Mouse (Mus musculus) spleen, postnatal 0 days (tissue): ENCODE results near the gene Best1. TPM values are rescaled to one million over a fixed set of nuclear protein-coding genes. Genes with fewer than 3 reads are reported as not detected.

Experiments used
- polyA plus RNA-seq: library from polyadenylated mRNA; unstranded; fragments of >200 nt; fragmentation: Nextera tagmentation; extraction: Ambion mirVana; gene quantifications from 2 replicates; pipeline ENCODE4 v1.2.1, GENCODE M21; 2015

Best1 gene
- polyA plus RNA-seq, result 0.52 and 0.66 TPM in 2 replicates

DNA sequence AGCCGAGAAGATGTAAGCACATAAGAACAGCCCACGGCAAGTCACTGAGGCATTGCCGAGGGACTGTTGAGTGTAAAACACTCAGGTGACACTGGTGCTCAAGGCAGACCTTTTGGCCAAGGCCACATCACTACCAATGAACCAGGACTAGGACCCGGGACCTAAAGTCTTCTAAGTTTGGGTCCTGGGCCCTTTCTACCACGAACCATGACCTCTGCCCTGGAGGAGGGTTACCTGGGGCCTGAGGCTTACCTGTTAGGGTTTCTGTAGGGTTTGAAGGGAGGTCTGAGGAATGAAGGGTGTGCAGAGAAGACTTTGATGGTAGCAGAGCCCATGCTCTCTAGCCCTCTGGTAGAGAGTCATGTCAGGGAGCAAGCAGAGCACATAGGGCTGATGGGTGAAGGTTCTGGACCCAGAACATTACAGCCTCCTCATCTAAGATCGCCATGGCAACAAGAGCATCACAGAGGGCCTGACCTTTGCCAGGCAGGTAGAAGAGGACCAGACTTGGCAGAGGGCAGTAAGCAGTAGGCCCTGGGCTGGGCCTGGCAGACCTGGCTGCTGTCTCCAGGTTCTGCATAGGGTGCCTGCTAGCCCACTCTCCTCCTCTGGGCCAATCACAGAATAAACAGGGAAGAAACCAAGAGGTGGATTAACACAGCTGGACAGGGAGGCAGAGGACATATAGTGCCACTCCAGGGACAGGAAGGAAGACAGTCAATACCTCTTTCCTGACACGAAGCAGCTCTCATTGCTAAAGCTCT lies at the start of gene Best1, which contains the start of gene Rab3il1:
Best1 (minus strand) TSS at position 428 of the 764 bp plus-strand sequence.
Rab3il1 (plus strand) TSS at position 464 of the 764 bp plus-strand sequence.

DNA sequence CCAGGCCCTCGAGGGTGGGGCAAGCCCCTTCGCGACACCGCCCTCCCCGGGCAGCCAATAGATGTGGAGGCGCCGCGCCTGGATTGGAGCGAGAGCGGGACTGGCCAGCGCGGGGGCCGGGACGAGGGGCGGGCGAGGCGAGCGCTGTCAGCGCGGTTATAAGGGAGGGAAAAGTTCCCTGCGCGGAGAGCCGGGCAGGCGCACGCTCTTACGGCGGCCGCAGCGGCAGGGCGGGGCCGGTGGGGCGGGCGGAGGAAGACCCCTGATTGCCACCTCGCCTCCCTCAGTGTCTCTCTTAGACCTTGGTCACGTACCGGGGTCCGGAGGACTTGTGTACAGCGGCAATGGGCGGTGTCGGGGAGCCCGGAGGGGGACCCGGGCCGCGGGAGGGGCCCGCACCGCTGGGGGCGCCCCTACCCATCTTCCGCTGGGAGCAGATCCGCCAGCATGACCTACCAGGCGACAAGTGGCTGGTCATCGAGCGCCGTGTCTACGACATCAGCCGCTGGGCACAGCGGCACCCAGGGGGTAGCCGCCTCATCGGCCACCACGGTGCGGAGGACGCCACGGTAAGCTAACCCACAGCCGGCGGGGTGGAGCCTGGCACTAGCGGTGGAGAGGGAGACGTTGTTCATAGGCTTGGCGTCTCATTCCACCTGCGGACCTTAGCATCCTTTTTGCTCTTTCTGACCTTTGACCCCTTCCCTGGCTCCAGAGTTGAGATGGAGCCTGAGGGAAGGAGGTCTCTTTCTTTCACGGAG lies 40.1 kb upstream of the Best1 start, which contains the start of gene Fads3:
Fads3 (plus strand) TSS at position 182 of the 761 bp plus-strand sequence.

DNA sequence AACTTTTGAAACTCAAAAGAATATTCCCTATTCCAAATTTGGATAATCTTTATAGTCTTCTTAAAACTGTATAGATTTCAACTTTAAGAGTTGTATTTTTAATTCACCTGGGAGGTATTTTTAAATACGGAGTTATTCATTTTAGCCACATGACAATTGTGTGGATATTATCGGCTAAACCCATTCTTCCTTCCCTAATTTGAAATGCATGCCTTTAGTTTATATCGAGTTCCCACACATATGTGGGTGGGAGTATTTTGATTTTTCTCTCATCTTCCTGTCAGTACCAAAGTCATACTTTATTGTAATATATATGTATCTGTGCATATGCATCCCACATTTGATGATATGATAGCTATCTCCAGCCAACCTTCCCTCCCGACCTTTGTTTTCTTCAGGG lies 21.2 kb downstream of the Best1 start, which contains the start of gene Fth1:
Fth1 (plus strand) TSS at position 341 of the 400 bp plus-strand sequence.

Other genes with a start within 250 kb of the Best1 start
- gene Scgb2a2, start 154.1 kb downstream of the Best1 start, polyA plus RNA-seq, result not detected in 2 replicates
- 123 and 130 TPM in 2 replicates for gene Incenp, start 102.1 kb downstream of the Best1 start, polyA plus RNA-seq
- 3,834 and 4,530 TPM in 2 replicates for gene Fth1, start 21.0 kb downstream of the Best1 start, polyA plus RNA-seq
- 166 TPM in 2 replicates for gene Rab3il1, start within 50 bp of the Best1 start, polyA plus RNA-seq
- 8.3 and 8.4 TPM in 2 replicates for gene Fads3, start 39.9 kb upstream of the Best1 start, polyA plus RNA-seq
- gene Fads2, start 100.1 kb upstream of the Best1 start, polyA plus RNA-seq, result 22.1 and 23.8 TPM in 2 replicates
- 28.9 and 31.8 TPM in 2 replicates for gene Fads1, start 181.3 kb upstream of the Best1 start, polyA plus RNA-seq
- 314 and 316 TPM in 2 replicates for gene Tmem258, start 202.4 kb upstream of the Best1 start, polyA plus RNA-seq
- gene Fen1, start 202.5 kb upstream of the Best1 start, polyA plus RNA-seq, result 162 and 196 TPM in 2 replicates
- gene Myrf, start 239.1 kb upstream of the Best1 start, polyA plus RNA-seq, result 1.7 and 2.4 TPM in 2 replicates